Mouse (Mus musculus) thymus, postnatal 36 days (tissue): Measurements from ENCODE around the gene Ggps1.
"Not testable (repeated sequence)": the region's sequence is repeated elsewhere in the genome, so short reads cannot be mapped to it uniquely, and the experiment has no call there.

Source experiments
- DNase-seq, 2 experiments: peaks; one replicate each; pipeline ENCODE4 v3.0.0; 2022; ENCODE audit warnings: mixed read lengths in 2 of 2

The Ggps1 gene

GRCm38 (mm10) chr13:14035875-14036630 is 27.2 kb downstream of the Ggps1 start:
- DNase-seq, result no peak

- not testable (repeated sequence) for DNase-seq
Observed at GRCm38 (mm10) chr13:14035352-14035751, 27.9 kb downstream of the Ggps1 start.

GRCm38 (mm10) chr13:14034073-14034348 is 29.3 kb downstream of the Ggps1 start:
- no peak for DNase-seq

GRCm38 (mm10) chr13:14033309-14034072 is 29.8 kb downstream of the Ggps1 start:
- no peak for DNase-seq

GRCm38 (mm10) chr13:14026154-14026820 is 37.0 kb downstream of the Ggps1 start:
- no peak for DNase-seq

GRCm38 (mm10) chr13:14025554-14025953 is 37.7 kb downstream of the Ggps1 start:
- no peak for DNase-seq

GRCm38 (mm10) chr13:14021417-14021816 is 41.9 kb downstream of the Ggps1 start:
- not testable (repeated sequence) for DNase-seq

GRCm38 (mm10) chr13:14018852-14019251 is 44.4 kb downstream of the Ggps1 start:
- DNase-seq, result no peak

GRCm38 (mm10) chr13:14018283-14018682 is 45.0 kb downstream of the Ggps1 start:
- no peak for DNase-seq

- DNase-seq, result no peak
Observed at GRCm38 (mm10) chr13:14015609-14016008, 47.7 kb downstream of the Ggps1 start.

- DNase-seq, result no peak
Observed at GRCm38 (mm10) chr13:14014540-14014939, 48.7 kb downstream of the Ggps1 start.

- no peak for DNase-seq
Observed at GRCm38 (mm10) chr13:14014001-14014400, 49.3 kb downstream of the Ggps1 start.

- DNase-seq, result no peak
Observed at GRCm38 (mm10) chr13:14011454-14011995, 51.8 kb downstream of the Ggps1 start.

GRCm38 (mm10) chr13:14006056-14006455 is 57.2 kb downstream of the Ggps1 start:
- DNase-seq, result no peak

GRCm38 (mm10) chr13:14004999-14005398 is 58.3 kb downstream of the Ggps1 start:
- DNase-seq, result no peak

GRCm38 (mm10) chr13:14004086-14004485 is 59.2 kb downstream of the Ggps1 start:
- DNase-seq, result no peak

GRCm38 (mm10) chr13:14002706-14003105 is 60.6 kb downstream of the Ggps1 start:
- no peak for DNase-seq
